Mouse (Mus musculus) telencephalon, adult 2 months (tissue): ENCODE results near the gene Syk.

ENCODE experiments used
- DNase-seq: peaks from one replicate; pipeline ENCODE4 v3.0.0-alpha.2; 2011; ENCODE audit warnings: low read depth, low spot score

The Syk gene

DNA sequence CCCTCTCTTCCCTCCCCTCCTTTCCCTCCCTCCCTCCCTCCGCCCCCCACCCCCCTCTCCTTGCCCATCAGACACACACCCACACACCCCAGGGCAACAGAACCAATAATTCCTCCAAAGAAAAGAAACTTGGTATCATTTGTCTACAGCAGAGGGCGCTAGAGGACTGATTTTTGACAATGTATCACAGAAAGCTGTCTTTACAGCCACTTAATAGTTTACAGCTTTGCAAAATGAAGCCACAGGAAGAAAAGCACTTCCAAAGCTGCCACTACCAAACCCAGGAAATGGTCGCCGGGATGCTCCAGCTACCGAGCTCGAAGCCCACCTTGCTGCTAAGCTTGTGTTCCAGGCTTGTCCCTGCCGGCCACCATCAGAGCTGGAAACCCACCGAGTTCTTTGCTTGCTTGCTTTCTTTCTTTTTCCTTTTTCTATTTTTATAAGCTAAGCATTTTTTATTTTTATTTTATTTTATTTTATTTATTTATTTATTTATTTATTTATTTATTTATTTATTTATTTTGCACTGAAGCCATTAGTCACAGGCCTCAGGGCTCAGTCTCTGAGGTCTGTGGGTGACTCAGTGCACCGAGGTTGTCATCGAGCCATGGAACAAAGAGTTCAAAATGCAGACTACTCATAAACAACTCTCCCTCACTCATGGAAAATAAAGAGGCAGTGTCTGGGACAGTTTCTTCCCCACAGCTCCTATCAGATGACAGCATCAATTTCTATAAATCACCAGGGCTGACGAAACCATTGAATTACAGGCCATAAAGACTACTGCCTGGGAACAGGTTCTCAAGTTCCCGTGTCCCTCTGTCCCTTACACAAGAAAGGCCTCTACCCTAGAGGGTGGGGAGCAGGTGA is 68.6 kb downstream of the Syk start:
- peak; percentile 47 for DNase-seq

DNA sequence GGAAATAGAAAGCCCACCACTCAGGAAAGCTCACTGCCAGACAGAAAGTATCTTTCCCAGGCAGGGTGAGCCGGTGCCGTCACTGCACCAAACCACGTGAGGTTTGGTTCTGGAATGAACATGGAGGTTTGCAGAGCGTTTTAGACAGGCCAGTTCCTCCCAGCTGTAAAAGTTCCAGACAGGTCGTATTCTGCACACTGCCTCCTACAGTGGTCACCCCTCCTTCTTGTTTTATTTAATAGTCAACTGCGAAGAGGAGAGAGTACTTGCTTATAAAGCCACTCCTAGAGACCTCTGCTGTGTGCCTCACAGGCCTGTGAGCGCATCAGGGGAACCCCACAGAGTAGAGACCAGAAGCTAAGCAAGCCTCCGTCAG is 69.3 kb downstream of the Syk start:
- no peak for DNase-seq

- no peak for DNase-seq
These were observed 71.3 kb downstream of the Syk start for GRCm38 (mm10) chr13:52654081-52654829.

GRCm38 (mm10) chr13:52654830-52655308 is 71.9 kb downstream of the Syk start:
- no peak for DNase-seq

- DNase-seq: no peak
These were observed 75.0 kb downstream of the Syk start for GRCm38 (mm10) chr13:52657966-52658365.

GRCm38 (mm10) chr13:52658477-52658876 is 75.5 kb downstream of the Syk start:
- peak; percentile 22 for DNase-seq

DNA sequence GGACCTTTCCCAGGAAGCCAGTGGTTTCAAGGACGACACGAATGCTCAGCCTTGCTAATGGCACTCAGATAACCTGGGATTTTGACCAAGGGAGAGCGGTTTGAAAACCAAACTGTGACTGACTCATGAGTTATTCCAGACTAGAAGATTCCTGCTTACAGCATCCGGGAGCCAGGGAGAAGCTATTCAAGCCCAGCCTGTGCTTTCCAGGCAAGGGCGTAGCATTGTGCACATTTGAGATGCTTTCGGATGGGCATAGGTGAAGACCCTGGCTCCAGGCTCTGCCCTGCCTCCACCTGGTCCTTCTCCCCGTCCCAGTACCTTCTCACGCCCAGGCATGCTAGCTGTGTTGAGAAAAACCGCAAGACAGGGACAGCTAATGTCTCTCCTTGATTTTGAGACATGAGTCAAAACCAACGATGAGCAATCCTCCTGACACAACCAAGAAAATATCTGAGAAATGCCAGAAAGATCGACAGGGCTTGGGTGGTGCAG is 76.2 kb downstream of the Syk start:
- DNase-seq: no peak

GRCm38 (mm10) chr13:52669889-52670288 is 86.9 kb downstream of the Syk start:
- DNase-seq: no peak

DNA sequence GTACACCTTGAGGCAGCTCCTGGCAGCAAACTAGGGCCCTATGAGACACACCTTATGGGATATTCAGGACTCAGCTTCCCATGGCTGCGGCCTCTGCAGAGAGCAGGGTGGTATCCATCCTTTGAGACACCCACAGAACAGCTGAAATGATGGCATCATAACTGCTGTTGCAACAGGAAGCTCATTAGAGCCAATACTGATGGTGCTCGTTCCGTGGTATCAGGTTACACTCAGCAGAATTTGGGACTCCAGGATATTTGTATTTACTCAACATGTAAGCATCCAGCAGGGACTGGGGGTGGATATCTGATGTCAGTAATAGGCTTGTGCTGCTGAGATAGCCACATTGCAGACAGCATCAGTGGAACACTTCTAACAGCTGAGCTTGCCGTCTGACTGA is 90.3 kb downstream of the Syk start:
- no peak for DNase-seq

DNA sequence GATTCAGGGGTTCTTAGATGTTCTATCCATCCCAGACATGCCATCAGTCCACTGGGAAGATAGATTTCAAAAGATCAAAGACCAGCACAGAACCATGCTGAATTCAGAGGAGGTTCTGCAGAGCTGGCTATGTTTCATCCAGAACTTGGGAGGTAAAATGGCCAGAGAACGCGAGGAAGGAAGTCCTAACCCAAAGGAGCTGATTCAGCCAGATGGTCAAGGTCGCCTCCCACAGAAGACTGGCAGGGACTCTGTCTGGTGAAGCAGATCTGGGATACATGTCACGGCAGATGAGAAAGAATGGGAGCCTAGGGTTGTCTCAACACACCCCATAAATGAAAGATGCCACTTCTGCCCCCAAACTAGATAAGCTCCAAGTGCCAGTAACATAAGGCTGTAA is 90.9 kb downstream of the Syk start:
- DNase-seq: no peak

- DNase-seq: no peak
These were observed 91.9 kb downstream of the Syk start for GRCm38 (mm10) chr13:52674839-52675238.

DNA sequence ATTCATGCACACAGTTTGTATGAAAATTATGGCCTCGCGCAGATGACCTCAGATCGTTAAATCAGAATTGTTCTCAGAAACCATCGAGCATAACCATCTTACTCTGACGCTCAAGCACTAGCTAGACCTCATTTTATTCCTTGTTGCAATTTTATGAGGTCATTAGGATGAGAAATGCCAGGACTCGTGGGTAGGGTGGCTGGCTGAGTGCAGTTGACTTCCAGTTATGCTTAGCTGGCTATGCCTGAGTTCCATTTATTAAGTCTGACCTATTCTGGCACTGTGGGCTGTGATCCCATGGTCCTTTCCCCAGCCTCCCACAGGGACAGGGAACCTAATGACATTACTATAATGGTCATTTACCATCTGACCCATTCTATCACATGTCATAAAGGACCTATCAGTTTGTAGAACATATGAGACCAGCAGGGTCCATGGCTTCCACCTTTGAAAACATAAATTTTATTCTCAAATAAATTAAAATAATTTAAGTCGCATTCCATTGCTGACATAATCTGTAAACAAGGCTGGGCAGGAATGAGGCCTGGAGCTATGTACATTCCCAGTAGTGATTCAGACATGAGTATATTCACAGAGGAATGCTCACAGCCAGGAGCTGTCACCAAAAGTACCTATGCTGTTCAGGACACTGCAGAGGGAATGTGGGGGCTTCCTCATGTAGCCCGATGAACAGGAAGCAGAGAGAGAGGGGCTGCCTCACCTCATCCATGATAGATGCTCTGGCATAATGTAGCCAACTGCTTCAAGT is 92.7 kb downstream of the Syk start:
- no peak for DNase-seq

GRCm38 (mm10) chr13:52676671-52677445 is 93.9 kb downstream of the Syk start:
- no peak for DNase-seq

DNA sequence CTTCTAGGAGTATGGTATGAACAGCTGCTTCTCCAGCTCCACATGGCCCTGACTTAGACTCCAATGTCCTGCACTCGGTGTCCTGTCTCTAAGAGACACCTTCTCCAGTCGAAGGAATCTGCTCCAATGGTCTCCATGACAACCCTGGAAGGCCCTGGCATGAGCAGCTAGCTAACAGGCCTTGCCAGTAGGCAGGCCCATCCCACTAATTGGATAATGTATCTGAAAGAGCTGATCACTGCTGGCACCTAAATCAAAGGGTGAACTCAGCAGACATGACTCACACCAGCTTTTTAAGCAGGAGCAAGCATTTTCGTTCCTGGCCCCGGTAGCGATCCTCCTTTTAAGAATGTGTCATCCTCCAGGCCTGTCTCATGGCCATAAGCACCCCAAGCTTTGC is 96.9 kb downstream of the Syk start:
- DNase-seq: peak; percentile 72

- no peak for DNase-seq
These were observed 99.1 kb downstream of the Syk start for GRCm38 (mm10) chr13:52682107-52682506.

- no peak for DNase-seq
These were observed 107.5 kb downstream of the Syk start for GRCm38 (mm10) chr13:52690425-52690824.

DNA sequence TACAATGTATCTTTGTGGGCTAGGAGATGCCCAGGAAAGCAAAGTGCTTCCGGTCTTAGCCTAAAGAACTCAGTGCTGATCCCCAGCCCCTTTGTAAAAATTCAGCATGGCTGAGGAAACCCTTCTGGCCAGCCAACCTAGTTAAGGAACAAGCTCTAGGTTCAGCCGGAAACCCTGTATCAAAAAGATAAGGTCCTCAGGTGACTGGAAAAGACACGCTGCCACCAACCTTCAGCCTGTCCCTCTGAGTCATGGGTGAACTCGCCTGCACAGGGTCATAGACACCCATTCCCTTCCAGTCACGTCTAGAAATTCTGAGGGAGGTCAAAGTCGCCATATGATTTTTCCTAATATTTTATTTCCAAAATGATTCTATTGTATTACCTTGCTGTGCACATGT is 109.3 kb downstream of the Syk start:
- no peak for DNase-seq

DNA sequence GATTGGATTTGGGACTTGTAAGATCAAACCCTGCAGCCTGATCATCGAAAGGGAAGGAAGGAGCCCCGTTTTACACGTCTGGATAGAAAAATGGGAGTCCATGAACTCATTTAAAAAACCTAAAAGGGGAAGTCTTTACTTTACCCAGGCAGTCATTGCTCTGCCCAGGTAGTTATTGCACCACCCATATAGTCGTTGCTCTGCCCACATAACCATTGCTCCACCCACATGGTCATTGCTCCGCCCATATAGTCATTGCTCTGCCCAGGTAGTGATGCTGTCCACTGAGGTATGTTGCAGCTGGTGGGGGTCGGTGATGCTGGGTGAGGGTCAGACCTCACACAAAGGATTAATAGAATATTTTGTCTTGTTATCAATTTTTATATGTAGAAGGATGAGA is 111.9 kb downstream of the Syk start:
- DNase-seq: no peak
